Mouse (Mus musculus) liver, embryonic 14.5 days (tissue): ENCODE results near the gene Mea1. TPM values are rescaled to one million over a fixed set of nuclear protein-coding genes. Genes with fewer than 3 reads are reported as not detected.

Source experiments
- ATAC-seq: fragments of 200-750 bp; cut with Nextera tagmentation; 2 replicates; pipeline ENCODE4 v1.8.0; 2017; ENCODE audit warnings: moderate number of reproducible peaks, mild to moderate bottlenecking, moderate library complexity; ENCODE audit not compliant: insufficient read depth
- DNase-seq, 3 experiments: peaks; one replicate each; pipeline ENCODE4 v3.0.0-alpha.2; 2012 to 2013; ENCODE audit warnings: low read depth in 3 of 3, low spot score in 3 of 3
- H3K27ac ChIP-seq: fragments of 300-500 bp; sonication (generic); 2 replicates; pipeline ENCODE4 v1.5.1; 2014; ENCODE audit warnings: moderate library complexity, mild to moderate bottlenecking, control low read depth, inconsistent platforms
- H3K27me3 ChIP-seq: fragments of 300-500 bp; sonication (generic); 2 replicates; pipeline ENCODE4 v1.6.1; 2014; ENCODE audit warnings: mild to moderate bottlenecking, low read length, moderate library complexity; ENCODE audit not compliant: control insufficient read depth, insufficient read depth
- H3K36me3 ChIP-seq: fragments of 300-500 bp; sonication (generic); replicated peaks from 2 replicates; pipeline ENCODE4 v1.6.1; 2014; ENCODE audit warnings: low read depth; ENCODE audit not compliant: control insufficient read depth, insufficient read depth
- H3K4me1 ChIP-seq, 2 experiments: fragments of 200-500 bp in 1 of 2; fragments of 300-500 bp in 1 of 2; sonication (generic) in 1 of 2; replicated peaks; 2 replicates each; pipeline ENCODE4 v1.6.1; 2012 to 2014; ENCODE audit warnings: antibody characterized with exemption in 1 of 2, inconsistent platforms in 1 of 2, low read length in 1 of 2; ENCODE audit not compliant: control insufficient read depth in 2 of 2, insufficient read depth in 2 of 2
- H3K4me2 ChIP-seq: fragments of 300-500 bp; sonication (generic); 2 replicates; pipeline ENCODE4 v1.6.1; 2014; ENCODE audit warnings: low read depth, mild to moderate bottlenecking, control low read depth, moderate library complexity
- H3K4me3 ChIP-seq, 2 experiments: fragments of 200-500 bp in 1 of 2; fragments of 300-500 bp in 1 of 2; sonication (generic) in 1 of 2; 2 replicates each; pipeline ENCODE4 v1.5.1; 2012 to 2014; ENCODE audit warnings: low read depth in 2 of 2, low read length in 2 of 2, mild to moderate bottlenecking in 2 of 2, control low read depth in 1 of 2, inconsistent platforms in 1 of 2, moderate library complexity in 1 of 2; ENCODE audit not compliant: insufficient read depth in 1 of 2
- H3K9ac ChIP-seq: fragments of 300-500 bp; sonication (generic); replicated peaks from 2 replicates; pipeline ENCODE4 v1.6.1; 2014; ENCODE audit warnings: mild to moderate bottlenecking, control low read depth, moderate library complexity
- H3K9me3 ChIP-seq: fragments of 300-500 bp; sonication (generic); 2 replicates; pipeline ENCODE4 v1.6.1; 2016; ENCODE audit warnings: low read length, mixed read lengths; ENCODE audit not compliant: control insufficient read depth
- CTCF ChIP-seq: IDR thresholded peaks from 2 replicates; pipeline ENCODE4 v1.5.1; 2016; ENCODE audit warnings: antibody characterized with exemption, low read depth, control low read depth
- EP300 ChIP-seq: IDR thresholded peaks from 2 replicates; pipeline ENCODE4 v1.6.1; 2016; ENCODE audit warnings: antibody characterized with exemption, low read depth
- WGBS: fragments of 180-500 bp; shearing (Covaris S2); extraction: QIAGEN DNeasy Blood & Tissue Kit; methylation state at CpG from one replicate; pipeline ENCODE4 v1.1.7; 2014; ENCODE audit not compliant: insufficient replicate concordance; 5-methylcytosine and 5-hydroxymethylcytosine counted together
- polyA plus RNA-seq, 2 experiments: library from polyadenylated mRNA; depleted of rRNA in 1 of 2; stranded (reverse) in 1 of 2; unstranded in 1 of 2; fragments of >200 nt; fragmentation: Nextera tagmentation in 1 of 2; extraction: Ambion mirVana in 1 of 2; gene quantifications; 2 replicates each; pipeline versions ENCODE4 v1.2.1 to v1.2.3; 2012 to 2014

Gene Mea1
- polyA plus RNA-seq, 2 experiments: 34.4 to 62.4 TPM

- H3K9ac ChIP-seq: peak overlapping the region; percentile 71
- H3K9me3 ChIP-seq: no peaks in the 10 kb centered on the region
- no peak overlapping the region for H3K27ac ChIP-seq
- under 1% methylated on average over 74 of the region's 76 CpGs for WGBS
- no peak for DNase-seq
- no peaks in the 10 kb centered on the region for H3K27me3 ChIP-seq
- H3K36me3 ChIP-seq: peaks cover 12% of the 10 kb centered on the region
- peak; percentile 56 for ATAC-seq
- H3K4me1 ChIP-seq: peaks cover 3 to 8% of the 10 kb centered on the region in 2 experiments; a peak in 3 of 4 replicates
- TF ChIP-seq CTCF (no peak), EP300 (no peak)
- peak overlapping the region; percentile 92 for H3K4me2 ChIP-seq
- H3K4me3 ChIP-seq: peak overlapping the region; percentile 78 to 97
These were observed 33.1 kb downstream of the Mea1 start for GRCm38 (mm10) chr17:46711612-46712271.

GRCm38 (mm10) chr17:46712442-46712841 is 33.8 kb downstream of the Mea1 start:
- ATAC-seq (no peak), DNase-seq (no peak)
- peaks cover 12% of the 10 kb centered on the region for H3K36me3 ChIP-seq
- TF ChIP-seq CTCF: no peak
- TF ChIP-seq EP300: no peak
- peaks cover 3 to 8% of the 10 kb centered on the region in 2 experiments; a peak in 3 of 4 replicates for H3K4me1 ChIP-seq
- peak overlapping the region; percentile 71 for H3K9ac ChIP-seq
- no peaks in the 10 kb centered on the region for H3K9me3 ChIP-seq
- 14% methylated on average over 7 of the region's 7 CpGs for WGBS
- peak overlapping the region; percentile 78 to 97 for H3K4me3 ChIP-seq
- H3K4me2 ChIP-seq: peak overlapping the region; percentile 92
- no peak overlapping the region for H3K27ac ChIP-seq
- H3K27me3 ChIP-seq: no peaks in the 10 kb centered on the region

- no peaks in the 10 kb centered on the region for H3K9me3 ChIP-seq
- peaks cover 3 to 8% of the 10 kb centered on the region in 2 experiments; a peak in 3 of 4 replicates for H3K4me1 ChIP-seq
- H3K4me3 ChIP-seq: no peak overlapping the region
- H3K9ac ChIP-seq: no peak overlapping the region
- no peak for ATAC-seq
- peaks cover 12% of the 10 kb centered on the region for H3K36me3 ChIP-seq
- no peak overlapping the region for H3K4me2 ChIP-seq
- TF ChIP-seq EP300 (no peak), CTCF (no peak)
- DNase-seq: no peak
- no peak overlapping the region for H3K27ac ChIP-seq
- 87% methylated on average over 9 of the region's 9 CpGs for WGBS
- no peaks in the 10 kb centered on the region for H3K27me3 ChIP-seq
These were observed 35.3 kb downstream of the Mea1 start for GRCm38 (mm10) chr17:46713849-46714248.

- WGBS: 82% methylated on average over 11 of the region's 11 CpGs
- Histone ChIP-seq H3K27ac (no peak overlapping the region), H3K4me1 (peaks cover 3 to 8% of the 10 kb centered on the region in 2 experiments; a peak in 3 of 4 replicates), H3K9ac (no peak overlapping the region), H3K36me3 (peaks cover 12% of the 10 kb centered on the region), H3K4me2 (no peak overlapping the region), H3K4me3 (no peak overlapping the region), H3K27me3 (no peaks in the 10 kb centered on the region), H3K9me3 (no peaks in the 10 kb centered on the region)
- no peak for TF ChIP-seq EP300
- 0 out of 2 replicates have a peak, but pooled peaks have one; percentile 9 for TF ChIP-seq CTCF
- DNase-seq (peak in 1 of 3 experiments; percentile 39), ATAC-seq (no peak)
These were observed 36.3 kb downstream of the Mea1 start for GRCm38 (mm10) chr17:46714756-46715481.

- no peaks in the 10 kb centered on the region for H3K27me3 ChIP-seq
- no peak overlapping the region for H3K9ac ChIP-seq
- ATAC-seq (no peak), DNase-seq (no peak)
- no peak for TF ChIP-seq EP300
- no peak for TF ChIP-seq CTCF
- no peaks in the 10 kb centered on the region for H3K9me3 ChIP-seq
- 78% methylated on average over 7 of the region's 7 CpGs for WGBS
- no peaks in the 10 kb centered on the region for H3K4me1 ChIP-seq
- no peak overlapping the region for H3K4me2 ChIP-seq
- no peak overlapping the region for H3K4me3 ChIP-seq
- peaks cover 2% of the 10 kb centered on the region; the same call in 1 of the 2 replicates for H3K36me3 ChIP-seq
- no peak overlapping the region for H3K27ac ChIP-seq
These were observed 42.5 kb downstream of the Mea1 start for GRCm38 (mm10) chr17:46721077-46721476.
